Mouse (Mus musculus): Measurements from ENCODE around the gene Prmt7. TPM values are rescaled to one million over a fixed set of nuclear protein-coding genes. Genes with fewer than 3 reads are reported as not detected.

Gene Prmt7
- polyA plus RNA-seq, 1 experiment from 2014 or later: 61.7 TPM

- 73% methylated on average over 3 of the region's 3 CpGs for WGBS
- H3K4me2 ChIP-seq (ENCODE audit: low read depth, severe bottlenecking): no peak overlapping the region
- H3K36me3 ChIP-seq (ENCODE audit: control insufficient read depth, insufficient read depth, low read length): peaks cover 7% of the 10 kb centered on the region; the same call in 1 of the 2 replicates
Observed at GRCm38 (mm10) chr8:106232751-106233150, 22.0 kb downstream of the Prmt7 start.

GRCm38 (mm10) chr8:106234567-106235261 is 24.0 kb downstream of the Prmt7 start:
- Histone ChIP-seq H3K9ac (ENCODE audit: low read length) (no peak overlapping the region), H3K4me3 (ENCODE audit: low read depth, low read length) (no peak overlapping the region), H3K4me2 (ENCODE audit: low read depth, severe bottlenecking) (no peak overlapping the region), H3K9me3 (ENCODE audit: control insufficient read depth, low read length) (no peaks in the 10 kb centered on the region), H3K4me1 (ENCODE audit: control insufficient read depth, insufficient read depth, low read length) (no peaks in the 10 kb centered on the region), H3K36me3 (ENCODE audit: control insufficient read depth, insufficient read depth, low read length) (peaks cover 7% of the 10 kb centered on the region; the same call in 1 of the 2 replicates), H3K27ac (replicated peaks; ENCODE audit: low read depth, low read length) (no peak overlapping the region), H3K27me3 (ENCODE audit: control insufficient read depth, insufficient read depth, low read length) (no peaks in the 10 kb centered on the region)
- DNase-seq (ENCODE audit: low spot score): no peak
- WGBS: 92% methylated on average over 17 of the region's 17 CpGs
- no peak for ATAC-seq (ENCODE audit: insufficient number of reproducible peaks, low FRiP score, low TSS enrichment, low read depth)

More at GRCm38 (mm10) chr8:106232751-106233150, 22.0 kb downstream of the Prmt7 start:
- ATAC-seq (ENCODE audit: insufficient number of reproducible peaks, low FRiP score, low TSS enrichment, low read depth) (no peak), DNase-seq (ENCODE audit: low spot score) (no peak)
- no peaks in the 10 kb centered on the region for H3K4me1 ChIP-seq (ENCODE audit: control insufficient read depth, insufficient read depth, low read length)
- H3K9ac ChIP-seq (ENCODE audit: low read length): no peak overlapping the region
- no peak overlapping the region for H3K4me3 ChIP-seq (ENCODE audit: low read depth, low read length)
- no peaks in the 10 kb centered on the region for H3K27me3 ChIP-seq (ENCODE audit: control insufficient read depth, insufficient read depth, low read length)
- no peak overlapping the region for H3K27ac ChIP-seq (replicated peaks; ENCODE audit: low read depth, low read length)
- H3K9me3 ChIP-seq (ENCODE audit: control insufficient read depth, low read length): no peaks in the 10 kb centered on the region

- Histone ChIP-seq H3K27me3 (ENCODE audit: control insufficient read depth, insufficient read depth, low read length) (no peaks in the 10 kb centered on the region), H3K9ac (ENCODE audit: low read length) (no peak overlapping the region), H3K27ac (replicated peaks; ENCODE audit: low read depth, low read length) (no peak overlapping the region), H3K36me3 (ENCODE audit: control insufficient read depth, insufficient read depth, low read length) (peaks cover 3% of the 10 kb centered on the region; the same call in 1 of the 2 replicates), H3K4me2 (ENCODE audit: low read depth, severe bottlenecking) (no peak overlapping the region), H3K4me3 (ENCODE audit: low read depth, low read length) (no peak overlapping the region), H3K9me3 (ENCODE audit: control insufficient read depth, low read length) (no peaks in the 10 kb centered on the region), H3K4me1 (ENCODE audit: control insufficient read depth, insufficient read depth, low read length) (no peaks in the 10 kb centered on the region)
- no peak for DNase-seq (ENCODE audit: low spot score)
- ATAC-seq (ENCODE audit: insufficient number of reproducible peaks, low FRiP score, low TSS enrichment, low read depth): no peak
- 94% methylated on average over 5 of the region's 5 CpGs for WGBS
Observed at GRCm38 (mm10) chr8:106237106-106237505, 26.4 kb downstream of the Prmt7 start.

- DNase-seq (ENCODE audit: low spot score) (no peak), ATAC-seq (ENCODE audit: insufficient number of reproducible peaks, low FRiP score, low TSS enrichment, low read depth) (no peak)
- Histone ChIP-seq H3K4me1 (ENCODE audit: control insufficient read depth, insufficient read depth, low read length) (no peaks in the 10 kb centered on the region), H3K4me2 (ENCODE audit: low read depth, severe bottlenecking) (no peak overlapping the region), H3K36me3 (ENCODE audit: control insufficient read depth, insufficient read depth, low read length) (peaks cover 16% of the 10 kb centered on the region), H3K9me3 (ENCODE audit: control insufficient read depth, low read length) (no peaks in the 10 kb centered on the region), H3K4me3 (ENCODE audit: low read depth, low read length) (no peak overlapping the region), H3K27me3 (ENCODE audit: control insufficient read depth, insufficient read depth, low read length) (no peaks in the 10 kb centered on the region), H3K9ac (ENCODE audit: low read length) (no peak overlapping the region), H3K27ac (replicated peaks; ENCODE audit: low read depth, low read length) (no peak overlapping the region)
- 72% methylated on average over 4 of the region's 4 CpGs for WGBS
Observed at GRCm38 (mm10) chr8:106250186-106250585, 39.5 kb downstream of the Prmt7 start.

- WGBS: 19% methylated on average over 1 of the region's 1 CpGs
- Histone ChIP-seq H3K36me3 (ENCODE audit: control insufficient read depth, insufficient read depth, low read length) (peaks cover 3% of the 10 kb centered on the region; the same call in 1 of the 2 replicates), H3K27ac (replicated peaks; ENCODE audit: low read depth, low read length) (no peak overlapping the region), H3K27me3 (ENCODE audit: control insufficient read depth, insufficient read depth, low read length) (no peaks in the 10 kb centered on the region), H3K4me2 (ENCODE audit: low read depth, severe bottlenecking) (no peak overlapping the region), H3K4me3 (ENCODE audit: low read depth, low read length) (no peak overlapping the region), H3K9me3 (ENCODE audit: control insufficient read depth, low read length) (no peaks in the 10 kb centered on the region), H3K4me1 (ENCODE audit: control insufficient read depth, insufficient read depth, low read length) (no peaks in the 10 kb centered on the region), H3K9ac (ENCODE audit: low read length) (no peak overlapping the region)
- DNase-seq (ENCODE audit: low spot score): no peak
- ATAC-seq (ENCODE audit: insufficient number of reproducible peaks, low FRiP score, low TSS enrichment, low read depth): no peak
Observed at GRCm38 (mm10) chr8:106258169-106258568, 47.4 kb downstream of the Prmt7 start.

GRCm38 (mm10) chr8:106259579-106260255 is 49.0 kb downstream of the Prmt7 start:
- WGBS: 94% methylated on average over 10 of the region's 10 CpGs
- Histone ChIP-seq H3K27me3 (ENCODE audit: control insufficient read depth, insufficient read depth, low read length) (no peaks in the 10 kb centered on the region), H3K36me3 (ENCODE audit: control insufficient read depth, insufficient read depth, low read length) (peaks cover 3% of the 10 kb centered on the region; the same call in 1 of the 2 replicates), H3K9me3 (ENCODE audit: control insufficient read depth, low read length) (no peaks in the 10 kb centered on the region), H3K4me1 (ENCODE audit: control insufficient read depth, insufficient read depth, low read length) (no peaks in the 10 kb centered on the region), H3K27ac (replicated peaks; ENCODE audit: low read depth, low read length) (no peak overlapping the region), H3K4me2 (ENCODE audit: low read depth, severe bottlenecking) (no peak overlapping the region), H3K9ac (ENCODE audit: low read length) (no peak overlapping the region), H3K4me3 (ENCODE audit: low read depth, low read length) (no peak overlapping the region)
- no peak for ATAC-seq (ENCODE audit: insufficient number of reproducible peaks, low FRiP score, low TSS enrichment, low read depth)
- no peak for DNase-seq (ENCODE audit: low spot score)

- Histone ChIP-seq H3K9ac (ENCODE audit: low read length) (no peak overlapping the region), H3K27ac (replicated peaks; ENCODE audit: low read depth, low read length) (no peak overlapping the region), H3K9me3 (ENCODE audit: control insufficient read depth, low read length) (no peaks in the 10 kb centered on the region), H3K36me3 (ENCODE audit: control insufficient read depth, insufficient read depth, low read length) (peaks cover 3% of the 10 kb centered on the region), H3K4me3 (ENCODE audit: low read depth, low read length) (no peak overlapping the region), H3K27me3 (ENCODE audit: control insufficient read depth, insufficient read depth, low read length) (no peaks in the 10 kb centered on the region), H3K4me2 (ENCODE audit: low read depth, severe bottlenecking) (no peak overlapping the region), H3K4me1 (ENCODE audit: control insufficient read depth, insufficient read depth, low read length) (no peaks in the 10 kb centered on the region)
- DNase-seq (ENCODE audit: low spot score) (no peak), ATAC-seq (ENCODE audit: insufficient number of reproducible peaks, low FRiP score, low TSS enrichment, low read depth) (no peak)
- 94% methylated on average over 4 of the region's 4 CpGs for WGBS
Observed at GRCm38 (mm10) chr8:106260894-106261293, 50.2 kb downstream of the Prmt7 start.

- 83% methylated on average over 5 of the region's 5 CpGs for WGBS
- Histone ChIP-seq H3K27me3 (ENCODE audit: control insufficient read depth, insufficient read depth, low read length) (no peaks in the 10 kb centered on the region), H3K4me2 (ENCODE audit: low read depth, severe bottlenecking) (no peak overlapping the region), H3K4me1 (ENCODE audit: control insufficient read depth, insufficient read depth, low read length) (no peaks in the 10 kb centered on the region), H3K4me3 (ENCODE audit: low read depth, low read length) (no peak overlapping the region), H3K36me3 (ENCODE audit: control insufficient read depth, insufficient read depth, low read length) (peaks cover 3% of the 10 kb centered on the region), H3K27ac (replicated peaks; ENCODE audit: low read depth, low read length) (no peak overlapping the region), H3K9me3 (ENCODE audit: control insufficient read depth, low read length) (no peaks in the 10 kb centered on the region), H3K9ac (ENCODE audit: low read length) (no peak overlapping the region)
- ATAC-seq (ENCODE audit: insufficient number of reproducible peaks, low FRiP score, low TSS enrichment, low read depth) (no peak), DNase-seq (ENCODE audit: low spot score) (no peak)
Observed at GRCm38 (mm10) chr8:106262343-106262742, 51.6 kb downstream of the Prmt7 start.
